Mouse (Mus musculus) lung, postnatal 0 days (tissue): ENCODE measurements around the gene Pfn1. TPM values are rescaled to one million over a fixed set of nuclear protein-coding genes. Genes with fewer than 3 reads are reported as not detected.
A peak's percentile ranks its signal among the peaks of the same experiment; 100 is the strongest.

ENCODE experiments used
- ATAC-seq: fragments of 200-750 bp; cut with Nextera tagmentation; 2 replicates; pipeline ENCODE4 v1.8.0; 2017; ENCODE audit warnings: moderate library complexity
- DNase-seq: peaks from one replicate; pipeline ENCODE4 v3.0.0-alpha.2; 2016; ENCODE audit warnings: low spot score
- H3K27ac ChIP-seq: fragments of 300-500 bp; sonication (generic); 2 replicates; pipeline ENCODE4 v1.5.1; 2014; ENCODE audit warnings: antibody characterized with exemption, mild to moderate bottlenecking, low read length, mixed read lengths
- H3K27me3 ChIP-seq: fragments of 300-500 bp; sonication (generic); replicated peaks from 2 replicates; pipeline ENCODE4 v1.6.1; 2014; ENCODE audit warnings: low read length, mixed read lengths; ENCODE audit not compliant: insufficient read depth
- H3K36me3 ChIP-seq: fragments of 300-500 bp; sonication (generic); 2 replicates; pipeline ENCODE4 v1.6.1; 2014; ENCODE audit warnings: low read length, mixed read lengths; ENCODE audit not compliant: insufficient read depth
- H3K4me1 ChIP-seq: fragments of 300-500 bp; sonication (generic); 2 replicates; pipeline ENCODE4 v1.6.1; 2014; ENCODE audit warnings: antibody characterized with exemption, low read depth, low read length, mixed read lengths; ENCODE audit not compliant: insufficient read depth
- H3K4me2 ChIP-seq: fragments of 300-500 bp; sonication (generic); replicated peaks from 2 replicates; pipeline ENCODE4 v1.6.1; 2014; ENCODE audit warnings: low read depth, mild to moderate bottlenecking, low read length, moderate library complexity, mixed read lengths
- H3K4me3 ChIP-seq: fragments of 300-500 bp; sonication (generic); 2 replicates; pipeline ENCODE4 v1.5.1; 2014; ENCODE audit warnings: low read depth, low read length
- H3K9ac ChIP-seq: fragments of 300-500 bp; sonication (generic); replicated peaks from 2 replicates; pipeline ENCODE4 v1.6.1; 2014; ENCODE audit warnings: low read depth, mild to moderate bottlenecking
- H3K9me3 ChIP-seq: fragments of 300-500 bp; sonication (generic); 2 replicates; pipeline ENCODE4 v1.6.1; 2016; ENCODE audit warnings: low read length, mixed read lengths
- CTCF ChIP-seq: IDR thresholded peaks from 2 replicates; pipeline ENCODE4 v1.5.1; 2016; ENCODE audit warnings: antibody characterized with exemption, mild to moderate bottlenecking
- EP300 ChIP-seq: IDR thresholded peaks from 2 replicates; pipeline ENCODE4 v1.6.1; 2016; ENCODE audit warnings: antibody characterized with exemption, mild to moderate bottlenecking, control low read depth
- WGBS: fragments of 180-500 bp; shearing (Covaris S2); extraction: QIAGEN DNeasy Blood & Tissue Kit; methylation state at CpG from one replicate; pipeline ENCODE4 v1.1.7; 2014; 5-methylcytosine and 5-hydroxymethylcytosine counted together
- polyA plus RNA-seq: library from polyadenylated mRNA; unstranded; fragments of >200 nt; fragmentation: Nextera tagmentation; extraction: Ambion mirVana; gene quantifications from 2 replicates; pipeline ENCODE4 v1.2.1, GENCODE M21; 2015

Gene Pfn1
- polyA plus RNA-seq, 1 experiment from 2014 or later, result 1,206 TPM

DNA sequence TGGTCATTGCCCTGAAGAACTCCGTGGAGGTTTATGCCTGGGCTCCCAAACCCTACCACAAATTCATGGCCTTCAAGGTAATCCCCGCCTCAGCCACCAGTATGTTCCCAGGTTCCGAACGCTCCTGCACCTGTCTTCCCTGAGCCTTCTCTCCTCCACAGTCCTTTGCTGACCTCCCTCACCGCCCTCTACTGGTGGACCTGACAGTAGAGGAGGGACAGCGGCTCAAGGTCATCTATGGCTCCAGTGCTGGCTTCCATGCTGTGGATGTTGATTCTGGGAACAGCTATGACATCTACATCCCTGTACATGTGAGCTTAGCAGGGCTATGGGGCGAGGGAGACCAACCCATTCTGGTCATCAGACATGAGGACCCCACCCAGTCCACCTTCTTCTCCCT is 41.9 kb downstream of the Pfn1 start:
- H3K9ac ChIP-seq, result no peak overlapping the region
- no peak overlapping the region for H3K27ac ChIP-seq
- DNase-seq (no peak), ATAC-seq (no peak)
- TF ChIP-seq CTCF (peak; percentile 31; the same call in 1 of the 2 replicates), EP300 (no peak)
- H3K4me3 ChIP-seq, result no peak overlapping the region
- H3K9me3 ChIP-seq, result no peaks in the 10 kb centered on the region
- peaks cover 10% of the 10 kb centered on the region for H3K4me1 ChIP-seq
- no peak overlapping the region for H3K4me2 ChIP-seq
- peaks cover 17% of the 10 kb centered on the region; the same call in 1 of the 2 replicates for H3K36me3 ChIP-seq
- no peaks in the 10 kb centered on the region for H3K27me3 ChIP-seq
- WGBS, result 77% methylated on average over 7 of the region's 7 CpGs

DNA sequence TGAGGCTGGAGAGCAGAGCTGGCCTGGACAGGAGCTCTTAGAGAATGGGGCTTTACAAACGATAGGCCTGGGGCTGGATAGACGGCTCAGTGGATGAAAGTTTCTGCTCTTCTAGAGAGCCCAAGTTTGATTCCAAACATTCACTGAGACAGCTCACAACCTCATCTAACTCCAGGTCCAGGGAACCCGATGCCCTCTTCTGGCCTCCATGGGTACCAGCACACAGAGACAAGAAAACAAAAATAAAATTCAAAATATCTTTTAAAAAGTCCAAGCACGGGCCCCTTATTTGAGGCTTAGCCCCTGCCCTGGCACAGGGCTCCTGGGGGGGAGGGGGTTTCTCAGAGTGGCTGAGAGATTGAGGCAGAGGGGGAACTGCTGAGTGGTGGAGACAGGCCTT is 43.7 kb downstream of the Pfn1 start:
- TF ChIP-seq CTCF, result peak; percentile 28
- TF ChIP-seq EP300, result no peak
- WGBS, result 75% methylated on average over 4 of the region's 4 CpGs
- no peak for DNase-seq
- ATAC-seq, result no peak
- Histone ChIP-seq H3K9ac (no peak overlapping the region), H3K4me3 (no peak overlapping the region), H3K9me3 (no peaks in the 10 kb centered on the region), H3K4me2 (no peak overlapping the region), H3K27ac (no peak overlapping the region), H3K27me3 (no peaks in the 10 kb centered on the region), H3K4me1 (peaks cover 10% of the 10 kb centered on the region), H3K36me3 (peaks cover 28% of the 10 kb centered on the region; the same call in 1 of the 2 replicates)

DNA sequence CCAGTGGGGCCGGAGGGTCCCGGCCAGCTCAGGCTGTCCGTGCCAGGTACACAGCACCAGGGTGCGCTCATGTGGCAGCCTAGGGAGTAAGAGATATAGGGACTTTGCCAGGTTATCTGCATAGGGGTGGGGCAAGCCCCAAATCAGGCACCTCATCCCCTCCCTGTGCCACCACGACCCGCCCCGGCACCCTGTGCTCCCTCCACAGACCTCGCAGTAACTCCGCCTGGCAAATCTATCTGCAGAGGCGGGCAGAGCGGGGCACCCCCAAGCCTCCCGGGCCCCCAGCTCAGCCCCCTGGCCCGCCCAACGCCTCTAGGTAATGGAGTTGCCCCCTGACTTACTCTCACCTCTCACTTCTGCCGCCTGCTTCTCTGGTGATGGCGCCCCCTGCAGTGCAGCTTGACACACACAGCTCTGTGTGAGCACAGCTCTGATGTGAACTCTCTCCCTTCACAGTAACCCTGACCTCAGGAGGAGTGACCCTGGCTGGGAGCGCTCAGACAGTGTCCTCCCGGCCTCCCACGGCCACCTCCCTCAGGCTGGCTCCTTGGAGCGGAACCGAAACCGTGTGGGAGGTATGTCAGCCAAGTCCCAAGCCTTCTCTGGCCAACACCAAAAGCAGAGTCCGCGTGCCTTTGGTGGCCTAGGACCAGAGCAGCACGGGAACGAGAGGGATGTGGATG is 45.9 kb downstream of the Pfn1 start:
- Histone ChIP-seq H3K4me2 (no peak overlapping the region), H3K27me3 (no peaks in the 10 kb centered on the region), H3K36me3 (peaks cover 34% of the 10 kb centered on the region; the same call in 1 of the 2 replicates), H3K9ac (no peak overlapping the region), H3K4me1 (no peaks in the 10 kb centered on the region), H3K9me3 (no peaks in the 10 kb centered on the region), H3K4me3 (no peak overlapping the region), H3K27ac (no peak overlapping the region)
- ATAC-seq (no peak), DNase-seq (peak; percentile 23)
- TF ChIP-seq EP300 (no peak), CTCF (peak; percentile 62)
- WGBS, result 89% methylated on average over 25 of the region's 26 CpGs

DNA sequence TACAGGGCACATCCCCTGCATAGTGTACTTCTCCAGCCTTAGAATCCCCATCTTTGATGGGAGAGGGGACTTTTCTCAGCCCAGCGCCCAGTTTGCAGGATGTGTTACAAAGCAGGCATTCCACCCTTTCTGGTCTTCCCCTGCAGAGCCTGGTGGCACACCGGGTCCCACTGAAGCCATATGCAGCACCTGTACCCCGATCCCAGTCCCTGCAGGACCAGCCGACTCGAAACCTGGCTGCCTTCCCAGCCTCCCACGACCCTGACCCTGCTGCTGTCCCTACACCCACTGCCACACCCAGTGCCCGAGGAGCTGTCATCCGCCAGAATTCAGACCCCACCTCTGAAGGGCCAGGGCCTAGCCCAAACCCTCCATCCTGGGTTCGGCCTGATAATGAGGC is 46.8 kb downstream of the Pfn1 start:
- Histone ChIP-seq H3K36me3 (peaks cover 34% of the 10 kb centered on the region; the same call in 1 of the 2 replicates), H3K4me1 (no peaks in the 10 kb centered on the region), H3K27ac (no peak overlapping the region), H3K4me3 (no peak overlapping the region), H3K9ac (no peak overlapping the region), H3K27me3 (no peaks in the 10 kb centered on the region), H3K9me3 (no peaks in the 10 kb centered on the region), H3K4me2 (no peak overlapping the region)
- ATAC-seq (no peak), DNase-seq (no peak)
- WGBS, result 82% methylated on average over 9 of the region's 9 CpGs
- TF ChIP-seq EP300 (no peak), CTCF (no peak)

DNA sequence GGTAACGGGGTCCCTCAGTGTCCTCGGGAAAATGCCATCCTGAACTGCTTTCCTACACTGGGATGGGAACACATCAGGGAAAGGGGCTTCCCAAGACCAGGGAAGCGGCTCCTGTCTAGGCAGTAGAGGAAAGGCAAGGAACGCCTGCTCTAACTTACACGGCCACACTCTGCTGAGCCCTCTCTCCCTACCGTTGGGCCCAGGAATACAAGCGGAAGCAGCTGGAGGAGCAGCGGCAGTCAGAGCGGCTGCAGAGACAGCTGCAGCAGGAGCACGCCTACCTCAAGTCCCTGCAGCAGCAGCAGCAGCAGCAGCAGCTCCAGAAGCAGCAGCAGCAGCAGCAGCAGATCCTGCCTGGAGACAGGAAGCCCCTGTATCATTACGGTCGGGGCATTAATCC is 47.7 kb downstream of the Pfn1 start:
- Histone ChIP-seq H3K9ac (no peak overlapping the region), H3K9me3 (no peaks in the 10 kb centered on the region), H3K4me2 (no peak overlapping the region), H3K36me3 (peaks cover 39% of the 10 kb centered on the region; the same call in 1 of the 2 replicates), H3K27me3 (no peaks in the 10 kb centered on the region), H3K27ac (no peak overlapping the region), H3K4me3 (no peak overlapping the region), H3K4me1 (no peaks in the 10 kb centered on the region)
- no peak for ATAC-seq
- WGBS, result 74% methylated on average over 12 of the region's 12 CpGs
- no peak for DNase-seq
- TF ChIP-seq EP300, result no peak
- TF ChIP-seq CTCF, result no peak

DNA sequence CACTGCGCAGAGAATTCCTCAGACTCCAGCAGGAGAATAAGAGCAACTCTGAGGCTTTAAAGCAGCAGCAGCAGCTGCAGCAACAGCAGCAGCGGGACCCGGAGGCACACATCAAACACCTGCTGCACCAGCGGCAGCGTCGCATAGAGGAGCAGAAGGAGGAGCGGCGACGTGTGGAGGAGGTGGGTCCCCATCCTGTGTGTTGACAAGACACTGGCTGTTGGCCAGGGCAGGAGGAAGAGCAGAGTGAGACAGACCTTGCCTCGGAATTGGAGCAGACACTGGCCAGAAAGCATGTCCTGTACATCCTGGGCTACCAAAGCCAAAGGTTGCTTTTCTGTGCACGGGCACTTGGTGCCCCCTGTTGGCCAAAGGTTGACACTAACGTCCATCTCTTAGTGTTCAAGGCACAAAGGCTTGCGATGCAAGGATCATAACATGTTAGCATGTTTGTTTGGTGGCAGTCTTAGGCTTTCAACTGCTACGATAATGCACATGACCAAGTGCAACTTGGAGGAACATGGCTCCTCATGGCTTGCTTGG is 49.3 kb downstream of the Pfn1 start:
- Histone ChIP-seq H3K4me1 (no peaks in the 10 kb centered on the region), H3K36me3 (peaks cover 42% of the 10 kb centered on the region; the same call in 1 of the 2 replicates), H3K9me3 (no peaks in the 10 kb centered on the region), H3K27me3 (no peaks in the 10 kb centered on the region), H3K4me2 (no peak overlapping the region), H3K9ac (no peak overlapping the region), H3K4me3 (no peak overlapping the region), H3K27ac (no peak overlapping the region)
- 50% methylated on average over 14 of the region's 14 CpGs for WGBS
- no peak for TF ChIP-seq EP300
- peak; percentile 99 for TF ChIP-seq CTCF
- ATAC-seq (peak; percentile 56), DNase-seq (peak; percentile 79)

Other genes starting within 250 kb of the Pfn1 start
- 9.1 and 9.6 TPM in 2 replicates for gene Pelp1, start 244.6 kb downstream of the Pfn1 start, polyA plus RNA-seq
- 12.7 and 13.7 TPM in 2 replicates for gene Arrb2, start 222.0 kb downstream of the Pfn1 start, polyA plus RNA-seq
- gene Med11, start 202.7 kb downstream of the Pfn1 start, polyA plus RNA-seq, result 37.3 and 37.9 TPM in 2 replicates
- gene Zmynd15, start 195.2 kb downstream of the Pfn1 start, polyA plus RNA-seq, result 1.0 and 1.4 TPM in 2 replicates
- 45.1 and 52.3 TPM in 2 replicates for gene Cxcl16, start 194.7 kb downstream of the Pfn1 start, polyA plus RNA-seq
- gene Tm4sf5, start 149.4 kb downstream of the Pfn1 start, polyA plus RNA-seq, result 2.6 and 3.8 TPM in 2 replicates
- gene Vmo1, start 140.0 kb downstream of the Pfn1 start, polyA plus RNA-seq, result 0.43 and 0.68 TPM in 2 replicates
- 0.64 and 0.86 TPM in 2 replicates for gene Gltpd2, start 135.4 kb downstream of the Pfn1 start, polyA plus RNA-seq
- 451 and 505 TPM in 2 replicates for gene Psmb6, start 129.3 kb downstream of the Pfn1 start, polyA plus RNA-seq
- not detected in 2 replicates for gene Gm40193, start 121.7 kb downstream of the Pfn1 start, polyA plus RNA-seq
- gene Pld2, start 114.6 kb downstream of the Pfn1 start, polyA plus RNA-seq, result 10.8 and 13.5 TPM in 2 replicates
- gene Mink1, start 91.8 kb downstream of the Pfn1 start, polyA plus RNA-seq, result 7.4 and 7.6 TPM in 2 replicates
- not detected in 2 replicates for gene 4930544D05Rik, start 38.8 kb downstream of the Pfn1 start, polyA plus RNA-seq
- gene Chrne, start 35.4 kb downstream of the Pfn1 start, polyA plus RNA-seq, result not detected in 2 replicates
- gene Gp1ba, start 15.5 kb downstream of the Pfn1 start, polyA plus RNA-seq, result 0.55 and 0.66 TPM in 2 replicates
- 112 and 119 TPM in 2 replicates for gene Rnf167, start 7.4 kb downstream of the Pfn1 start, polyA plus RNA-seq
- gene Slc25a11, start 7.2 kb downstream of the Pfn1 start, polyA plus RNA-seq, result 118 and 121 TPM in 2 replicates
- 20.8 and 23.1 TPM in 2 replicates for gene Eno3, start 2.6 kb upstream of the Pfn1 start, polyA plus RNA-seq
- gene Spag7, start 14.8 kb upstream of the Pfn1 start, polyA plus RNA-seq, result 84.6 and 95.5 TPM in 2 replicates
- 8.7 and 9.9 TPM in 2 replicates for gene Camta2, start 33.5 kb upstream of the Pfn1 start, polyA plus RNA-seq
- gene Inca1, start 45.5 kb upstream of the Pfn1 start, polyA plus RNA-seq, result 2.4 and 2.6 TPM in 2 replicates
- 4.8 and 5.3 TPM in 2 replicates for gene Kif1c, start 45.9 kb upstream of the Pfn1 start, polyA plus RNA-seq
- gene Zfp3, start 109.6 kb upstream of the Pfn1 start, polyA plus RNA-seq, result 3.5 and 3.6 TPM in 2 replicates
- gene Scimp, start 157.9 kb upstream of the Pfn1 start, polyA plus RNA-seq, result 0.96 and 2.1 TPM in 2 replicates
- 35.3 and 35.6 TPM in 2 replicates for gene Rabep1, start 190.1 kb upstream of the Pfn1 start, polyA plus RNA-seq